Mouse (Mus musculus): ENCODE measurements around the gene Gpc1. TPM values are rescaled to one million over a fixed set of nuclear protein-coding genes. Genes with fewer than 3 reads are reported as not detected.

The Gpc1 gene
- polyA plus RNA-seq (2015; fragmentation: Nextera tagmentation; extraction: Ambion mirVana) = 54.3 and 63.1 TPM in 2 replicates

DNA sequence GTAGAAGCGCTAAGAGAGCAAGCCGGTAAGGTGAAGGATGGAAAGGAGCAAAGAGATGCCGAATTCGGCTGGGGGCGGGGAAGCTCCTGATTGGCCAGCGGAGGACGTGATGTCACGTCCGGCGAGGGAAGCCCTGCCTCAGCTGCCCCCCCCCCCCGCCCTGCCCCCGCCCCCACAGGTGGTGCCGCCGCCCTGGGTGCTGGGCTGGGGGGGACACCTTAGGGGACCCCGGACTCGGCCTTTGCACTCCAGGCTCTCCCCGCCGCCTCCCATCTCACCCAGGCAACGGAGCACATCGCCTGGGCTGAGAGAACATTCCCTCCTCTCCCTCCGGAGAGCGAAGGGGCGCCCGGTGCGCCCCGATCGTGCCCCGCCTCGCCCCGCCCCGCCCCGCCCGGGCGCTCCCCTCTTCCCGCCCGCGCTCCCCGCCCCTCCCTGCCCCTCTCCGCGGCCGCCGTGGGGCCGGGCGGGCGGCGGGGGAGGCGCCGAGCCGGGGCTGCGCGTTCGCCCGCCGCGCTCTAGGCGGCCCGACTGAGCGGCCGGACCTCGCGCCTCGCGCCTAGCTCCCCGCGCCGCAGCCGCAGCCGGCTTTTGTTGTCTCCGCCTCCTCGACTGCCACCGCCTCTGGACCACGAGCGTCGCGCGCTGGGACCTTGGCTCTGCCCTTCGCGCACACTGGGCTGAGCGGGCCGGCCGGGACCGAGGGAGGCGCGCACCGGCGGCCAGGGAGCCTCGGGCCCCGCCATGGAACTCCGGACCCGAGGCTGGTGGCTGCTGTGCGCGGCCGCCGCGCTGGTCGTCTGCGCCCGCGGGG, at the start of gene Gpc1:
TSS of gene Gpc1 (plus strand) at position 458 of the 814 bp plus-strand sequence.

DNA sequence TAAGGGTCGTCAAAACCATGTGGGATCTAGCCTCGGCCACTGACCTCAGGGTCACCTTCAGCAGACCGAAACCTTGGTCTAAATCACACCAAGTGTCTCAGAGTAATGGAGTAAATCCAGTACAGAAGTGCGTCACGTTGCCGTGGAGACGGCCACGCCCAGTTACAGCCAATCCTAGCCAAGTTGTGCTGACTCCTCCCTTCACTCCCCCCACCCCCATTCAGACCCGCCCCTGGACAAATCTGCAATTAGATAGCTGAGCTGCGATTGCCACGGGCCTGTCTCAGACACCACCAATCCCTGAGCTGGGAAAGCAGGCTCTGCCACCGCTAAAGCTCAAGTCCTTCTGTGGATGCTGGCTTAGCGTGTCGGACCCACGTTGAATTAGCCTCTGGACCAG, 71.3 kb downstream of the Gpc1 start, which contains the start of gene Ankmy1:
TSS of gene Ankmy1 (minus strand) at position 121 of the 400 bp plus-strand sequence.

DNA sequence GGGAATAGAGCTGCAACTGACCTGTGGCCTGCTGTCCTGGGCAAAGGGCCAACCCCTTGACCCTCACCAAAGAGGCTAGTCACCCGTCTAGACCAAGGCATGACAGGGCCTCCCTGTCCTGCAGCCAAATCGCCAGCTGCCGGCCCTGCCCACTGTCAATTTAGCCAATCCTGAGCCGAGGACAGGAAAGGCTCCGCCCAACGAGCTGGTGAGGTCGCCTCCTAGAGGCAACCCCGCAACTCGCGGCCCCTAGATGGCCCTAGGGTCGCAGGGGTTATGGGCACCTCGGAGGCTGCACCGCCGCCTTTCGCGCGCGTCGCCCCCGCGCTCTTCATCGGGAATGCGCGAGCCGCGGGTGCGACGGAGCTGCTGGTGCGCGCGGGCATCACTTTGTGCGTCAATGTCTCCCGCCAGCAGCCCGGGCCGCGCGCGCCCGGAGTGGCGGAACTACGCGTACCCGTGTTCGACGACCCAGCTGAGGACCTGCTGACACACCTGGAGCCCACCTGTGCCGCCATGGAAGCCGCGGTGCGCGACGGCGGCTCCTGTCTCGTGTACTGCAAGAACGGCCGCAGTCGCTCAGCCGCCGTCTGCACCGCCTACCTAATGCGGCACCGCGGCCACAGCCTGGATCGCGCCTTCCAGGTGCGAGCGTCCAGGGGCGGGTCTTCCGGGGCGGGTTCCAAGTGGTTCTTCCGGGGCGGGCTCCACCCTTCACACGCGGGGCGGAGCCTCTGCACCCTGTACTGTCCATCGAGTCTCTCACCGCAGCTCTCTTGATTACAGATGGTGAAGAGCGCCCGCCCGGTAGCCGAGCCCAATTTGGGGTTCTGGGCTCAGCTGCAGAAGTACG, 75.6 kb downstream of the Gpc1 start, which contains the start of gene Dusp28:
TSS of gene Dusp28 (plus strand) at position 203 of the 853 bp plus-strand sequence.

MicroRNA genes within 50 kb of the gene (microRNA counts, 519-probe panel; counts per million panel counts)
- microRNA mmu-miR-149 = 5,946 counts per million, percentile 82 among the panel's probes with 10 or more counts

Small RNAs within 50 kb of the gene (microRNA-seq; reads per million reads assigned to microRNA genes)
- gene Mir149 = 11,551 reads per million, percentile 97 among the genes with 10 or more reads in this experiment

Other genes starting within 250 kb of the Gpc1 start
- gene Olfr1412, start 245.9 kb upstream of the Gpc1 start, polyA plus RNA-seq (2015; fragmentation: Nextera tagmentation; extraction: Ambion mirVana) = not detected in 2 replicates
- not detected in 2 replicates for gene Olfr1411, start 237.2 kb upstream of the Gpc1 start, polyA plus RNA-seq (2015; fragmentation: Nextera tagmentation; extraction: Ambion mirVana)
- gene Olfr1410, start 225.9 kb upstream of the Gpc1 start, polyA plus RNA-seq (2015; fragmentation: Nextera tagmentation; extraction: Ambion mirVana) = not detected in 2 replicates
- gene Olfr12, start 213.9 kb upstream of the Gpc1 start, polyA plus RNA-seq (2015; fragmentation: Nextera tagmentation; extraction: Ambion mirVana) = not detected in 2 replicates
- gene Cops9, start 189.7 kb upstream of the Gpc1 start, polyA plus RNA-seq (2015; fragmentation: Nextera tagmentation; extraction: Ambion mirVana) = 711 and 736 TPM in 2 replicates
- 0.68 and 0.70 TPM in 2 replicates for gene Otos, start 182.8 kb upstream of the Gpc1 start, polyA plus RNA-seq (2015; fragmentation: Nextera tagmentation; extraction: Ambion mirVana)
- gene Ankmy1, start 71.3 kb downstream of the Gpc1 start, polyA plus RNA-seq (2015; fragmentation: Nextera tagmentation; extraction: Ambion mirVana) = 0.09 and 0.10 TPM in 2 replicates
- gene Dusp28, start 75.3 kb downstream of the Gpc1 start, polyA plus RNA-seq (2015; fragmentation: Nextera tagmentation; extraction: Ambion mirVana) = 22.5 and 22.9 TPM in 2 replicates
- gene Rnpepl1, start 79.1 kb downstream of the Gpc1 start, polyA plus RNA-seq (2015; fragmentation: Nextera tagmentation; extraction: Ambion mirVana) = 32.9 and 36.7 TPM in 2 replicates
- gene Capn10, start 102.7 kb downstream of the Gpc1 start, polyA plus RNA-seq (2015; fragmentation: Nextera tagmentation; extraction: Ambion mirVana) = 58.2 and 64.1 TPM in 2 replicates
- 0.21 and 0.27 TPM in 2 replicates for gene Gpr35, start 119.2 kb downstream of the Gpc1 start, polyA plus RNA-seq (2015; fragmentation: Nextera tagmentation; extraction: Ambion mirVana)
- gene Aqp12, start 174.7 kb downstream of the Gpc1 start, polyA plus RNA-seq (2015; fragmentation: Nextera tagmentation; extraction: Ambion mirVana) = not detected in 2 replicates

All from neural tube, postnatal 0 days (tissue).